Mouse (Mus musculus) cerebellum, adult 8-10 months (tissue): Measurements from ENCODE around the gene Nomo1.

Experiments used
- DNase-seq: peaks from one replicate; pipeline ENCODE4 v3.0.0; 2022

Nomo1 gene

GRCm38 (mm10) chr7:46047873-46048562, 14.5 kb downstream of the Nomo1 start:
- DNase-seq, result no peak

- no peak for DNase-seq
Observed at GRCm38 (mm10) chr7:46049981-46050380, 16.5 kb downstream of the Nomo1 start.

GRCm38 (mm10) chr7:46052161-46052821, 18.8 kb downstream of the Nomo1 start:
- DNase-seq, result peak; percentile 17

GRCm38 (mm10) chr7:46053566-46053965, 20.1 kb downstream of the Nomo1 start:
- DNase-seq, result no peak

GRCm38 (mm10) chr7:46058882-46059281, 25.4 kb downstream of the Nomo1 start:
- no peak for DNase-seq

- DNase-seq, result no peak
Observed at GRCm38 (mm10) chr7:46060688-46061087, 27.2 kb downstream of the Nomo1 start.

- no peak for DNase-seq
Observed at GRCm38 (mm10) chr7:46061614-46062013, 28.1 kb downstream of the Nomo1 start.

- no peak for DNase-seq
Observed at GRCm38 (mm10) chr7:46063296-46063695, 29.8 kb downstream of the Nomo1 start.

- no peak for DNase-seq
Observed at GRCm38 (mm10) chr7:46068831-46069230, 35.3 kb downstream of the Nomo1 start.

GRCm38 (mm10) chr7:46076844-46077243, 43.3 kb downstream of the Nomo1 start:
- DNase-seq, result no peak

GRCm38 (mm10) chr7:46077675-46078074, 44.2 kb downstream of the Nomo1 start:
- DNase-seq, result no peak

- no peak for DNase-seq
Observed at GRCm38 (mm10) chr7:46084024-46084423, 50.5 kb downstream of the Nomo1 start.

- DNase-seq, result no peak
Observed at GRCm38 (mm10) chr7:46084839-46085513, 51.5 kb downstream of the Nomo1 start.

GRCm38 (mm10) chr7:46086378-46086777, 52.9 kb downstream of the Nomo1 start:
- no peak for DNase-seq

- DNase-seq, result no peak
Observed at GRCm38 (mm10) chr7:46088241-46088640, 54.7 kb downstream of the Nomo1 start.

- no peak for DNase-seq
Observed at GRCm38 (mm10) chr7:46092803-46093202, 59.3 kb downstream of the Nomo1 start.

- peak; percentile 74 for DNase-seq
Observed at GRCm38 (mm10) chr7:46096136-46096535, 62.6 kb downstream of the Nomo1 start.

- DNase-seq, result no peak
Observed at GRCm38 (mm10) chr7:46097319-46097783, 63.9 kb downstream of the Nomo1 start.

GRCm38 (mm10) chr7:46098221-46098918, 64.9 kb downstream of the Nomo1 start:
- peak; percentile 60 for DNase-seq

- DNase-seq, result no peak
Observed at GRCm38 (mm10) chr7:46098919-46099286, 65.4 kb downstream of the Nomo1 start.

- DNase-seq, result peak; percentile 47
Observed at GRCm38 (mm10) chr7:46099682-46100081, 66.2 kb downstream of the Nomo1 start.

GRCm38 (mm10) chr7:46100563-46100962, 67.1 kb downstream of the Nomo1 start, which contains the start of gene Kcnj11:
TSS of gene Kcnj11 (minus strand) at chr7:46100764.
- DNase-seq, result peak; percentile 90

GRCm38 (mm10) chr7:46103075-46103591, 69.6 kb downstream of the Nomo1 start:
- peak; percentile 51 for DNase-seq
